Mouse (Mus musculus) liver, postnatal 0 days (tissue): ENCODE results near the gene Fam133b.
A peak's percentile ranks its signal among the peaks of the same experiment; 100 is the strongest.

Experiments
- CTCF ChIP-seq: sonication (generic); IDR thresholded peaks from 2 replicates; pipeline ENCODE4 v1.5.1; 2016; ENCODE audit warnings: antibody characterized with exemption, low read depth
- EP300 ChIP-seq: IDR thresholded peaks from 2 replicates; pipeline ENCODE4 v1.6.1; 2016; ENCODE audit warnings: antibody characterized with exemption, low read depth, mild to moderate bottlenecking

- peak; percentile 99 for TF ChIP-seq CTCF
- no peak for TF ChIP-seq EP300
These were observed at the start of gene Fam133b for GRCm38 (mm10) chr5:3543629-3544479.
